Mouse (Mus musculus) neural tube, embryonic 11.5 days (tissue): Measurements from ENCODE around the gene Neurog1. TPM values are rescaled to one million over a fixed set of nuclear protein-coding genes. Genes with fewer than 3 reads are reported as not detected.

Source experiments
- ATAC-seq: fragments of 200-750 bp; cut with Nextera tagmentation; 2 replicates; pipeline ENCODE4 v1.8.0; 2017; ENCODE audit warnings: moderate number of reproducible peaks, mild to moderate bottlenecking, moderate TSS enrichment, moderate library complexity; ENCODE audit not compliant: insufficient read depth, low FRiP score, low TSS enrichment
- DNase-seq: peaks from one replicate; pipeline ENCODE4 v3.0.0-alpha.2; 2015; ENCODE audit warnings: low spot score
- H3K27ac ChIP-seq: fragments of 300-500 bp; sonication (generic); 2 replicates; pipeline ENCODE4 v1.5.1; 2014; ENCODE audit warnings: low read depth, mild to moderate bottlenecking, low read length
- H3K27me3 ChIP-seq: fragments of 300-500 bp; sonication (generic); 2 replicates; pipeline ENCODE4 v1.6.1; 2014; ENCODE audit warnings: mild to moderate bottlenecking, low read length, mixed read lengths; ENCODE audit not compliant: control insufficient read depth, insufficient read depth
- H3K36me3 ChIP-seq: fragments of 300-500 bp; sonication (generic); 2 replicates; pipeline ENCODE4 v1.6.1; 2014; ENCODE audit warnings: mild to moderate bottlenecking, low read length, moderate library complexity, mixed read lengths; ENCODE audit not compliant: control insufficient read depth, insufficient read depth
- H3K4me1 ChIP-seq: fragments of 300-500 bp; sonication (generic); 2 replicates; pipeline ENCODE4 v1.6.1; 2014; ENCODE audit warnings: low read length, mixed read lengths; ENCODE audit not compliant: control insufficient read depth, insufficient read depth
- H3K4me2 ChIP-seq: fragments of 300-500 bp; sonication (generic); 2 replicates; pipeline ENCODE4 v1.6.1; 2014; ENCODE audit warnings: low read depth, mild to moderate bottlenecking, moderate library complexity
- H3K4me3 ChIP-seq: fragments of 300-500 bp; sonication (generic); 2 replicates; pipeline ENCODE4 v1.5.1; 2014; ENCODE audit warnings: low read depth, low read length
- H3K9ac ChIP-seq: fragments of 300-500 bp; sonication (generic); 2 replicates; pipeline ENCODE4 v1.6.1; 2014; ENCODE audit warnings: mild to moderate bottlenecking, low read length
- H3K9me3 ChIP-seq: fragments of 300-500 bp; sonication (generic); 2 replicates; pipeline ENCODE4 v1.6.1; 2016; ENCODE audit warnings: low read length; ENCODE audit not compliant: control insufficient read depth
- WGBS: fragments of 180-500 bp; shearing (Covaris S2); extraction: QIAGEN DNeasy Blood & Tissue Kit; methylation state at CpG from one replicate; pipeline ENCODE4 v1.1.7; 2014; 5-methylcytosine and 5-hydroxymethylcytosine counted together
- polyA plus RNA-seq: library from polyadenylated mRNA; unstranded; fragments of >200 nt; fragmentation: Nextera tagmentation; extraction: Ambion mirVana; gene quantifications from 2 replicates; pipeline ENCODE4 v1.2.1, GENCODE M21; 2014

Neurog1 gene
- polyA plus RNA-seq, 1 experiment from 2014 or later, result 44.0 TPM

GRCm38 (mm10) chr13:56253379-56253778, 1.4 kb upstream of the Neurog1 start:
- Histone ChIP-seq H3K4me2 (no peak overlapping the region), H3K4me3 (no peak overlapping the region), H3K4me1 (peaks cover 38% of the 10 kb centered on the region), H3K27me3 (peaks cover 90% of the 10 kb centered on the region), H3K27ac (no peak overlapping the region), H3K9ac (no peak overlapping the region), H3K36me3 (no peaks in the 10 kb centered on the region), H3K9me3 (no peaks in the 10 kb centered on the region)
- DNase-seq (no peak), ATAC-seq (no peak)
- whole genome bisulfite sequencing, result 6% methylated on average over 3 of the region's 3 CpGs

- no peak overlapping the region for H3K27ac ChIP-seq
- no peak for ATAC-seq
- 10% methylated on average over 8 of the region's 8 CpGs for WGBS
- H3K4me2 ChIP-seq, result peak overlapping the region; percentile 32
- no peaks in the 10 kb centered on the region for H3K36me3 ChIP-seq
- DNase-seq, result no peak
- H3K27me3 ChIP-seq, result peaks cover 93% of the 10 kb centered on the region
- H3K4me1 ChIP-seq, result peaks cover 37% of the 10 kb centered on the region
- no peaks in the 10 kb centered on the region for H3K9me3 ChIP-seq
- no peak overlapping the region; the same call in 1 of the 2 replicates for H3K9ac ChIP-seq
- H3K4me3 ChIP-seq, result no peak overlapping the region
Measured at GRCm38 (mm10) chr13:56252783-56253182, 820 bp upstream of the Neurog1 start.

- Histone ChIP-seq H3K9me3 (no peaks in the 10 kb centered on the region), H3K27ac (peak overlapping the region; percentile 49), H3K4me3 (peak overlapping the region; percentile 36), H3K27me3 (peaks cover 86% of the 10 kb centered on the region), H3K36me3 (no peaks in the 10 kb centered on the region), H3K4me1 (peaks cover 25% of the 10 kb centered on the region), H3K9ac (peak overlapping the region; percentile 62), H3K4me2 (peak overlapping the region; percentile 32)
- peak; percentile 66 for DNase-seq
- WGBS, result under 1% methylated on average over 59 of the region's 59 CpGs
- peak; percentile 5; the same call in 1 of the 2 replicates for ATAC-seq
Measured at GRCm38 (mm10) chr13:56251176-56251923, 613 bp downstream of the Neurog1 start.

- peaks cover 86% of the 10 kb centered on the region for H3K27me3 ChIP-seq
- peak overlapping the region; percentile 32 for H3K4me2 ChIP-seq
- H3K9me3 ChIP-seq, result no peaks in the 10 kb centered on the region
- no peaks in the 10 kb centered on the region for H3K36me3 ChIP-seq
- ATAC-seq (no peak), DNase-seq (peak; percentile 57)
- peak overlapping the region; percentile 62 for H3K9ac ChIP-seq
- peaks cover 25% of the 10 kb centered on the region for H3K4me1 ChIP-seq
- H3K27ac ChIP-seq, result peak overlapping the region; percentile 49
- 0% methylated on average over 13 of the region's 14 CpGs for WGBS
- H3K4me3 ChIP-seq, result peak overlapping the region; percentile 36
Measured at GRCm38 (mm10) chr13:56250551-56251161, 1.3 kb downstream of the Neurog1 start.

GRCm38 (mm10) chr13:56249593-56250341, 2.2 kb downstream of the Neurog1 start:
- Histone ChIP-seq H3K9ac (no peak overlapping the region; the same call in 1 of the 2 replicates), H3K27ac (no peak overlapping the region), H3K36me3 (no peaks in the 10 kb centered on the region), H3K4me3 (0 out of 2 replicates have a peak overlapping the region, but pooled peaks have one; percentile 10), H3K9me3 (no peaks in the 10 kb centered on the region), H3K4me1 (peaks cover 18% of the 10 kb centered on the region), H3K27me3 (peaks cover 78% of the 10 kb centered on the region), H3K4me2 (peak overlapping the region; percentile 5; the same call in 1 of the 2 replicates)
- under 1% methylated on average over 13 of the region's 13 CpGs for WGBS
- DNase-seq (peak; percentile 35), ATAC-seq (no peak)

GRCm38 (mm10) chr13:56243104-56243503, 8.9 kb downstream of the Neurog1 start:
- H3K4me1 ChIP-seq, result no peaks in the 10 kb centered on the region
- peaks cover 15% of the 10 kb centered on the region for H3K27me3 ChIP-seq
- H3K4me2 ChIP-seq, result no peak overlapping the region
- DNase-seq (no peak), ATAC-seq (no peak)
- H3K9me3 ChIP-seq, result no peaks in the 10 kb centered on the region
- H3K4me3 ChIP-seq, result no peak overlapping the region
- no peaks in the 10 kb centered on the region for H3K36me3 ChIP-seq
- WGBS, result 83% methylated on average over 5 of the region's 5 CpGs
- H3K9ac ChIP-seq, result no peak overlapping the region
- no peak overlapping the region for H3K27ac ChIP-seq

DNA sequence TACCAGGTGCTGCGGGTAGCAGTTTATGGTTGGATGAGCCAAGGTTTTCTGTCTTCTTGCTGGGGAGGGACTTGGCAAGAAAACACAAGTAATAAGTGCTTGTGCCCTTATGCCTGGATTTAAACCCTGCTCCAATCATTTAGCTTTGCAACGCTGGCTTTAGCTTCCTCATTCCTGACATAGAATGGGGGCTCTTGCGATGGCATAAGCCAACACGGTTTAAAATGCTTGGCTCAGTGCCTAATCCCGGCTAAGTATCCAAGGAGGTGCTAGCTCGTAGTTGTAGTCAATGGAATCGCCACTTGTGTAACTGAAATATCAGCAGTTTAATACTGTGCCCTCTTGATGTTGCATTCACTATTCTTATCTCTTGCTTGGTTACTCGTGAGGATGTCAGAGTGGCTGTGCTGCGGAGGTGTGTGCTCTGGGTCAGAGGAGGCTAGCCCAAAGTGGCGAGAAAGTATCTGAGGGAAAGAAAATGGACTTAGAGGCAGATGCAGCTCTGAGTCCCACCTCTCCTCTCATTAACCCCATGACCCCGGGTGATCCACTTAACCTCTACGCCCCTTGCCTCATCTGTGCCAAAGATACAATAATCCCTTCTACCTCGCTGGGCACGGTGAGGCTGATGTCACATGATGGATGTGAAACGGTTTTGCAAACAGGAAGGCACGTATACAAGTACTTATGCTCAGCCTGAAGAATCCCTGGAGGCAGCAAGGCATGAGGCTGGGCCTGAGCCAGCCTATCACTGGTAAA, 11.8 kb downstream of the Neurog1 start:
- Histone ChIP-seq H3K9ac (no peak overlapping the region), H3K27ac (no peak overlapping the region), H3K4me1 (no peaks in the 10 kb centered on the region), H3K27me3 (peaks cover 11% of the 10 kb centered on the region; the same call in 1 of the 2 replicates), H3K4me3 (no peak overlapping the region), H3K9me3 (no peaks in the 10 kb centered on the region), H3K36me3 (no peaks in the 10 kb centered on the region), H3K4me2 (no peak overlapping the region)
- ATAC-seq (no peak), DNase-seq (peak; percentile 9)
- WGBS, result 71% methylated on average over 16 of the region's 16 CpGs

DNA sequence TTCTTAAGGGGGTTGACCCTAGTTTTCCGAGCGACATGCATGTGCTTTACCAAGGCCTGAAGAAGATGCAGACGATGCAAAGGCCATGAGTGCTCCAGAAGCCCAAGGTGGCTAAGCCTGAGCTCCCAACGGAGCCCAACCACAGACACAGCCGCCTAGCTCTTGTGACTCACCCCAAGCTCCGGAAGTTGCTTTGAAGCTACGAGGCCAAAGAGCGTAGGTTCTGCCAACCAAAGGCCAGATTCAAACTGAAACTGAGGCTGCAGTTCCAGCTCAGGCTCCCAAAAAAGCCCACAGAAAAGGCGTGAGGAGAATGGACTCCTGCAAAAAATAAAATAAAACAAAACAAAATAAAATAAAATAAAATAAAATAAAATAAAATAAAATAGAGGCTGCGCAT, 14.1 kb downstream of the Neurog1 start:
- H3K27ac ChIP-seq, result no peak overlapping the region
- no peaks in the 10 kb centered on the region for H3K4me1 ChIP-seq
- no peak overlapping the region for H3K4me3 ChIP-seq
- DNase-seq, result no peak
- WGBS, result 79% methylated on average over 10 of the region's 10 CpGs
- H3K9me3 ChIP-seq, result no peaks in the 10 kb centered on the region
- no peaks in the 10 kb centered on the region for H3K36me3 ChIP-seq
- peaks cover 11% of the 10 kb centered on the region; the same call in 1 of the 2 replicates for H3K27me3 ChIP-seq
- ATAC-seq, result no peak
- H3K4me2 ChIP-seq, result no peak overlapping the region
- H3K9ac ChIP-seq, result no peak overlapping the region
